16 mouse cellular contexts compared by ENCODE assay signal in genomic region chr2:172739529-172739928, GRCm38 (mm10).
DNase-seq lines count a peak whose midpoint lies in the region; ATAC-seq lines count a peak whose summit lies in the region.
"Had no signal": no experiment of that assay in that cellular context is flagged by ENCODE, and none has a peak within 500 bp of the region (broad histone marks: within the 10 kb centered on the region; RNA-seq: fewer than 3 reads in every experiment).

No protein-coding gene starts in this region.

- H3K27me3 ChIP-seq in lung, embryonic 15.5 days = peaks cover 39% of the 10 kb centered on the region
- peaks cover 88% of the 10 kb centered on the region for H3K27me3 ChIP-seq in embryonic facial prominence, embryonic 10.5 days (replicated peaks; ENCODE audit: low read depth, poor library complexity, severe bottlenecking)
- peaks cover 40% of the 10 kb centered on the region for H3K27me3 ChIP-seq in limb, embryonic 12.5 days

- no peak for ATAC-seq in lung, embryonic 15.5 days (ENCODE audit: borderline replicate concordance, extremely low read depth, low FRiP score, low TSS enrichment)
- ATAC-seq in limb, embryonic 12.5 days (ENCODE audit: insufficient number of reproducible peaks, insufficient read depth, low FRiP score, low TSS enrichment, low read depth) = no peak; the same call in 1 of the 2 replicates
- ATAC-seq: inflammation-experienced regulatory T-cells, adult 6 months had no signal

- no peak overlapping the region for H3K4me3 ChIP-seq in lung, embryonic 15.5 days
- peak overlapping the region; percentile 29 for H3K4me3 ChIP-seq in embryonic facial prominence, embryonic 10.5 days
- no peak overlapping the region for H3K4me3 ChIP-seq in limb, embryonic 12.5 days (replicated peaks)
- H3K4me3 ChIP-seq: megakaryocyte, embryonic 14.5 days had no signal

- WGBS in lung, embryonic 15.5 days = 13% methylated on average over 19 of the region's 19 CpGs
- 5% methylated on average over 19 of the region's 19 CpGs for WGBS in embryonic facial prominence, embryonic 10.5 days
- WGBS in limb, embryonic 12.5 days = 5% methylated on average over 19 of the region's 19 CpGs

- H3K9me3 ChIP-seq in lung, embryonic 15.5 days = no peaks in the 10 kb centered on the region
- no peaks in the 10 kb centered on the region for H3K9me3 ChIP-seq in embryonic facial prominence, embryonic 10.5 days
- H3K9me3 ChIP-seq in limb, embryonic 12.5 days = no peaks in the 10 kb centered on the region

- H3K9ac ChIP-seq in lung, embryonic 15.5 days = no peak overlapping the region
- H3K9ac ChIP-seq in limb, embryonic 12.5 days (replicated peaks) = no peak overlapping the region
- H3K9ac ChIP-seq: liver, embryonic 14.5 days had no signal

- H3K36me3 ChIP-seq in lung, embryonic 15.5 days = no peaks in the 10 kb centered on the region
- no peaks in the 10 kb centered on the region for H3K36me3 ChIP-seq in embryonic facial prominence, embryonic 10.5 days (replicated peaks)
- H3K36me3 ChIP-seq in limb, embryonic 12.5 days = no peaks in the 10 kb centered on the region

- DNase-seq in heart, adult 11 months = peak; percentile 82
- no peak for DNase-seq in heart, postnatal 14 days
- no peak for DNase-seq in lung, postnatal 25 days (ENCODE audit: low spot score)
- DNase-seq in embryonic facial prominence, embryonic 10.5 days (ENCODE audit: low spot score) = peak; percentile 79
- DNase-seq in urinary bladder, postnatal 10 days (ENCODE audit: low spot score) = no peak
- no peak for DNase-seq in left cerebral cortex, adult 9 months (ENCODE audit: low spot score in 2 of 2)
- DNase-seq: adrenal gland, postnatal 25 days; cerebellum, postnatal 14 days; kidney, postnatal 25 days; layer of hippocampus, postnatal 36 days had no signal

- peak overlapping the region; percentile 16; the same call in 1 of the 2 replicates for H3K4me2 ChIP-seq in lung, embryonic 15.5 days
- peak overlapping the region; percentile 35 for H3K4me2 ChIP-seq in limb, embryonic 12.5 days
- H3K4me2 ChIP-seq: heart, embryonic 11.5 days had no signal

- intact Hi-C loops in heart, postnatal 14 days (cut with DNase I) = no loop called here

- H3K27ac ChIP-seq in lung, embryonic 15.5 days = no peak overlapping the region
- H3K27ac ChIP-seq in embryonic facial prominence, embryonic 10.5 days (replicated peaks) = peak overlapping the region; percentile 84
- 0 out of 2 replicates have a peak overlapping the region, but pooled peaks have one; percentile 18 for H3K27ac ChIP-seq in limb, embryonic 12.5 days
- H3K27ac ChIP-seq: liver, embryonic 14.5 days had no signal

- peaks cover 10% of the 10 kb centered on the region for H3K4me1 ChIP-seq in lung, embryonic 15.5 days
- H3K4me1 ChIP-seq in embryonic facial prominence, embryonic 10.5 days = peaks cover 59% of the 10 kb centered on the region
- peaks cover 34% of the 10 kb centered on the region for H3K4me1 ChIP-seq in limb, embryonic 12.5 days (replicated peaks)

Comparison
In these comparisons a context has a peak if more than half of its experiments do, and no peak if none do; other contexts are left out.
1. DNase-seq: peak in heart, adult 11 months (single experiment) and embryonic facial prominence, embryonic 10.5 days (single experiment); none in heart, postnatal 14 days (0 of 2), lung, postnatal 25 days (single experiment), urinary bladder, postnatal 10 days (single experiment) and left cerebral cortex, adult 9 months (0 of 2).